Mouse (Mus musculus) erythroblast, embryonic 14.5 days (primary cell): Measurements from ENCODE around the gene Anapc11.

Experiments used
- GATA1 ChIP-seq: IDR thresholded peaks from 2 replicates; pipeline ENCODE4 v1.6.1; 2012; ENCODE audit warnings: low read length, inconsistent platforms, mixed read lengths
- TAL1 ChIP-seq: IDR thresholded peaks from 3 replicates; pipeline ENCODE4 v1.6.1; 2012; ENCODE audit warnings: low read length, inconsistent platforms, mixed read lengths

- TF ChIP-seq GATA1 (no peak), TAL1 (no peak)
Measured at GRCm38 (mm10) chr11:120549986-120550809, 48.0 kb upstream of the Anapc11 start.
